Mouse (Mus musculus): ENCODE results near the gene 1700123O20Rik.

GRCm38 (mm10) chr14:54705844-54706243, 19.8 kb downstream of the 1700123O20Rik start:
- no peak for TF ChIP-seq CTCF (IDR thresholded peaks at IDR 0.05; ENCODE audit: borderline replicate concordance, extremely low read depth, insufficient read depth, insufficient read length)
- no peak for TF ChIP-seq POLR2A (IDR thresholded peaks at IDR 0.05; ENCODE audit: borderline replicate concordance, extremely low read depth, insufficient read depth, insufficient read length, poor library complexity, severe bottlenecking)
